Mouse (Mus musculus) left cerebral cortex, postnatal 36 days (tissue): ENCODE measurements around the gene Ifnz. TPM values are rescaled to one million over a fixed set of nuclear protein-coding genes. Genes with fewer than 3 reads are reported as not detected.
"Not testable (repeated sequence)": the region's sequence is repeated elsewhere in the genome, so short reads cannot be mapped to it uniquely, and the experiment has no call there.

Source experiments
- DNase-seq, 2 experiments: peaks; one replicate each; pipeline ENCODE4 v3.0.0; 2021 to 2022; ENCODE audit warnings: low spot score in 2 of 2, mixed read lengths in 1 of 2
- intact Hi-C: fragments of 180-260 bp; cut with DNase I; formaldehyde crosslinking; loops from one replicate; pipeline ENCODE4 v1.15.1; 2025
- total RNA-seq, 2 experiments: library from RNA; stranded (reverse); gene quantifications; 2 replicates each; pipeline ENCODE4 v1.2.3; 2021

Gene Ifnz
- total RNA-seq, 2 experiments from 2014 or later: not detected

DNA sequence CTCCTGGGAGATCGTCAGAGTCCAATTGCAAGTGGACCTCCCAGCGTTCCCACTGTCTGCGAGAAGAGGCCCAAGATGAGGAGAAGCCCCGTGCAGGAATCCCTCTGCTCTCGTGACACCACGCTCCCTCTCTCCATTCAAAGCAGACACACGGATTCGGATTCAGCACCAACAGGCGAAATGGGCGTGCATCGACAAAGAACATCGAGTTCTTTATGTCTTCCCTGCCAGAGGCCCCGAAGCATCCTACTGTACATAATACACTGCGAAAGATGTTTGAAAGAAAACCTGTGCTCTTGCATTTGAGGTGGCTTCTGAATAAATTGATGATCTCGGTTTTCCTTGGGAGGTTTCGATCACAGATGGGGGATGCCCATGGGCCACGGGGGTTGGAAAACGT, 1.6 kb upstream of the Ifnz start:
- DNase-seq, intact Hi-C loops: not testable (repeated sequence)

DNA sequence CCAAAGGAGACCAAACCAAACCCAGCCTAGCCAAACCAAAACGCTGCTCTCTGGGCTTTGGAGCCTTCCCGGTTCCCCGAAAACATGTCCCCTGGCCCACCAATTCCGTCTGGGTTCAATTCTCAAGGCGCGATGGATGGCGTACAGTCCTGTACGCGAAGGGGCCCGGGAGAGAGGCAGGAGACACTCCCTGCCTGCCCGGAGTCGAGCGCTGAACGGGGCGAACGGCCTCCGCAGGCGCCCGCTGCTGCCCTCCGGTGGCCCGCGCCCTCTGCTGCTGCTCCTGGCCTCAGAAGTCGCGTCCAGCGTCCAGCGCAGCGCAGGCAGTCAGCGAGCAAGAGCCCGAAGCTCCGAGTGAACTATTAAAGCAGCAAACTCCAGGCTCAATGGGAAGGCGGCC, 404 bp downstream of the Ifnz start:
- intact Hi-C loops, DNase-seq: not testable (repeated sequence)

DNA sequence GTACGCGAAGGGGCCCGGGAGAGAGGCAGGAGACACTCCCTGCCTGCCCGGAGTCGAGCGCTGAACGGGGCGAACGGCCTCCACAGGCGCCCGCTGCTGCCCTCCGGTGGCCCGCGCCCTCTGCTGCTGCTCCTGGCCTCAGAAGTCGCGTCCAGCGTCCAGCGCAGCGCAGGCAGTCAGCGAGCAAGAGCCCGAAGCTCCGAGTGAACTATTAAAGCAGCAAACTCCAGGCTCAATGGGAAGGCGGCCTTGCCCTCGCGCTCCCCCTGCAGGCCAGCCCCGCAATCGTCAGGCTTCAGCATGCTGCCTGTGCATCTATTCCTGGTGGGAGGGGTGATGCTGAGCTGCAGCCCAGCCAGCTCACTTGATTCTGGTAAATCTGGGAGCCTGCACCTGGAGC, 3.5 kb downstream of the Ifnz start, which contains the start of gene Gm13276:
TSS of gene Gm13276 (plus strand) at position 301 of the 400 bp plus-strand sequence.
- DNase-seq, intact Hi-C loops: not testable (repeated sequence)

DNA sequence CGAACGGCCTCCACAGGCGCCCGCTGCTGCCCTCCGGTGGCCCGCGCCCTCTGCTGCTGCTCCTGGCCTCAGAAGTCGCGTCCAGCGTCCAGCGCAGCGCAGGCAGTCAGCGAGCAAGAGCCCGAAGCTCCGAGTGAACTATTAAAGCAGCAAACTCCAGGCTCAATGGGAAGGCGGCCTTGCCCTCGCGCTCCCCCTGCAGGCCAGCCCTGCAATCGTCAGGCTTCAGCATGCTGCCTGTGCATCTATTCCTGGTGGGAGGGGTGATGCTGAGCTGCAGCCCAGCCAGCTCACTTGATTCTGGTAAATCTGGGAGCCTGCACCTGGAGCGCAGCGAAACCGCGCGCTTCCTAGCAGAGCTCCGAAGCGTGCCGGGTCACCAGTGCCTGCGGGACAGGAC, 6.5 kb downstream of the Ifnz start, which contains the start of gene Gm13277:
TSS of gene Gm13277 (plus strand) at position 231 of the 400 bp plus-strand sequence.
- intact Hi-C loops: not testable (repeated sequence)

DNA sequence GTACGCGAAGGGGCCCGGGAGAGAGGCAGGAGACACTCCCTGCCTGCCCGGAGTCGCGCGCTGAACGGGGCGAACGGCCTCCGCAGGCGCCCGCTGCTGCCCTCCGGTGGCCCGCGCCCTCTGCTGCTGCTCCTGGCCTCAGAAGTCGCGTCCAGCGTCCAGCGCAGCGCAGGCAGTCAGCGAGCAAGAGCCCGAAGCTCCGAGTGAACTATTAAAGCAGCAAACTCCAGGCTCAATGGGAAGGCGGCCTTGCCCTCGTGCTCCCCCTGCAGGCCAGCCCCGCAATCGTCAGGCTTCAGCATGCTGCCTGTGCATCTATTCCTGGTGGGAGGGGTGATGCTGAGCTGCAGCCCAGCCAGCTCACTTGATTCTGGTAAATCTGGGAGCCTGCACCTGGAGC, 9.3 kb downstream of the Ifnz start, which contains the start of gene Gm13278:
TSS of gene Gm13278 (plus strand) at position 301 of the 400 bp plus-strand sequence.
- DNase-seq, intact Hi-C loops: not testable (repeated sequence)

More for the DNA sequence above, 6.5 kb downstream of the Ifnz start, which contains the start of gene Gm13277:
- DNase-seq: peak; percentile 40 to 53

DNA sequence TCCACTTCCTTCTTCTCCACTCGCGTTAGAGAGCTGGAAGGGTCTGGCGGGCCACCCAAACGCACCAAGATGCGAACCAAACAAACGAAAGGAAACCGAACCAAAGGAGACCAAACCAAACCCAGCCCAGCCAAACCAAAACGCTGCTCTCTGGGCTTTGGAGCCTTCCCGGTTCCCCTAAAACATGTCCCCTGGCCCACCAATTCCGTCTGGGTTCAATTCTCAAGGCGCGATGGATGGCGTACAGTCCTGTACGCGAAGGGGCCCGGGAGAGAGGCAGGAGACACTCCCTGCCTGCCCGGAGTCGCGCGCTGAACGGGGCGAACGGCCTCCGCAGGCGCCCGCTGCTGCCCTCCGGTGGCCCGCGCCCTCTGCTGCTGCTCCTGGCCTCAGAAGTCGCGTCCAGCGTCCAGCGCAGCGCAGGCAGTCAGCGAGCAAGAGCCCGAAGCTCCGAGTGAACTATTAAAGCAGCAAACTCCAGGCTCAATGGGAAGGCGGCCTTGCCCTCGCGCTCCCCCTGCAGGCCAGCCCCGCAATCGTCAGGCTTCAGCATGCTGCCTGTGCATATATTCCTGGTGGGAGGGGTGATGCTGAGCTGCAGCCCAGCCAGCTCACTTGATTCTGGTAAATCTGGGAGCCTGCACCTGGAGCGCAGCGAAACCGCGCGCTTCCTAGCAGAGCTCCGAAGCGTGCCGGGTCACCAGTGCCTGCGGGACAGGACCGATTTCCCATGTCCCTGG, 12.2 kb downstream of the Ifnz start, which contains the start of gene Gm13275:
TSS of gene Gm13275 (plus strand) at position 552 of the 740 bp plus-strand sequence.
- intact Hi-C loops: not testable (repeated sequence)
- peak; percentile 57 to 59 for DNase-seq

DNA sequence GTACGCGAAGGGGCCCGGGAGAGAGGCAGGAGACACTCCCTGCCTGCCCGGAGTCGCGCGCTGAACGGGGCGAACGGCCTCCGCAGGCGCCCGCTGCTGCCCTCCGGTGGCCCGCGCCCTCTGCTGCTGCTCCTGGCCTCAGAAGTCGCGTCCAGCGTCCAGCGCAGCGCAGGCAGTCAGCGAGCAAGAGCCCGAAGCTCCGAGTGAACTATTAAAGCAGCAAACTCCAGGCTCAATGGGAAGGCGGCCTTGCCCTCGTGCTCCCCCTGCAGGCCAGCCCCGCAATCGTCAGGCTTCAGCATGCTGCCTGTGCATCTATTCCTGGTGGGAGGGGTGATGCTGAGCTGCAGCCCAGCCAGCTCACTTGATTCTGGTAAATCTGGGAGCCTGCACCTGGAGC, 15.2 kb downstream of the Ifnz start, which contains the start of gene Gm13279:
TSS of gene Gm13279 (plus strand) at position 301 of the 400 bp plus-strand sequence.
- intact Hi-C loops: not testable (repeated sequence)

DNA sequence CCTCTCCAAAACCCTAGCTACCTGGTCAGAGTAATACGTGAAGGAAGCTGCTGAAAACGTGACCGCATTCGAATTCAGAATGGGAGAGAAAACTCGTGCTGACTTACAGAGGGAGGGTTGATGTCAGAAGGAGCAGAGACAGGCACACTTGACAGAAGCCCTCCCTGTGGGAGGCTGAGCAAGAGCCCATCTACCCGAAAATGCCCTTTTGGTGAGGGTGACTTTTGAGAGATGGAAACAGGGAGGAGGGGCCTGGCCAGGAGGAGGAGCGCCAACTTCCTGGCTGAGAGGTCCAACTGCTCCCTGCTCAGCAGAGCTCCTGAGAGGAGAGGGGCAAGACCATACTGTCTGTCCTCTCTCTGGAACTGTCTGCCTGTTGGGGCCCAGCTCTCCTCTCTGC, 17.4 kb downstream of the Ifnz start, which contains the start of gene Gm13285:
TSS of gene Gm13285 (plus strand) at position 301 of the 400 bp plus-strand sequence.
- DNase-seq, intact Hi-C loops: not testable (repeated sequence)

More for the DNA sequence above, 15.2 kb downstream of the Ifnz start, which contains the start of gene Gm13279:
- not testable (repeated sequence) for DNase-seq

DNA sequence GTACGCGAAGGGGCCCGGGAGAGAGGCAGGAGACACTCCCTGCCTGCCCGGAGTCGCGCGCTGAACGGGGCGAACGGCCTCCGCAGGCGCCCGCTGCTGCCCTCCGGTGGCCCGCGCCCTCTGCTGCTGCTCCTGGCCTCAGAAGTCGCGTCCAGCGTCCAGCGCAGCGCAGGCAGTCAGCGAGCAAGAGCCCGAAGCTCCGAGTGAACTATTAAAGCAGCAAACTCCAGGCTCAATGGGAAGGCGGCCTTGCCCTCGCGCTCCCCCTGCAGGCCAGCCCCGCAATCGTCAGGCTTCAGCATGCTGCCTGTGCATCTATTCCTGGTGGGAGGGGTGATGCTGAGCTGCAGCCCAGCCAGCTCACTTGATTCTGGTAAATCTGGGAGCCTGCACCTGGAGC, 21.0 kb downstream of the Ifnz start, which contains the start of gene Gm13287:
TSS of gene Gm13287 (plus strand) at position 301 of the 400 bp plus-strand sequence.
- DNase-seq, intact Hi-C loops: not testable (repeated sequence)

DNA sequence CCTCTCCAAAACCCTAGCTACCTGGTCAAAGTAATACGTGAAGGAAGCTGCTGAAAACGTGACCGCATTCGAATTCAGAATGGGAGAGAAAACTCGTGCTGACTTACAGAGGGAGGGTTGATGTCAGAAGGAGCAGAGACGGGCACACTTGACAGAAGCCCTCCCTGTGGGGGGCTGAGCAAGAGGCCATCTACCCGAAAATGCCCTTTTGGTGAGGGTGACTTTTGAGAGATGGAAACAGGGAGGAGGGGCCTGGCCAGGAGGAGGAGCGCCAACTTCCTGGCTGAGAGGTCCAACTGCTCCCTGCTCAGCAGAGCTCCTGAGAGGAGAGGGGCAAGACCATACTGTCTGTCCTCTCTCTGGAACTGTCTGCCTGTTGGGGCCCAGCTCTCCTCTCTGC, 23.3 kb downstream of the Ifnz start, which contains the start of gene Gm13288:
TSS of gene Gm13288 (plus strand) at position 301 of the 400 bp plus-strand sequence.
- DNase-seq, intact Hi-C loops: not testable (repeated sequence)

DNA sequence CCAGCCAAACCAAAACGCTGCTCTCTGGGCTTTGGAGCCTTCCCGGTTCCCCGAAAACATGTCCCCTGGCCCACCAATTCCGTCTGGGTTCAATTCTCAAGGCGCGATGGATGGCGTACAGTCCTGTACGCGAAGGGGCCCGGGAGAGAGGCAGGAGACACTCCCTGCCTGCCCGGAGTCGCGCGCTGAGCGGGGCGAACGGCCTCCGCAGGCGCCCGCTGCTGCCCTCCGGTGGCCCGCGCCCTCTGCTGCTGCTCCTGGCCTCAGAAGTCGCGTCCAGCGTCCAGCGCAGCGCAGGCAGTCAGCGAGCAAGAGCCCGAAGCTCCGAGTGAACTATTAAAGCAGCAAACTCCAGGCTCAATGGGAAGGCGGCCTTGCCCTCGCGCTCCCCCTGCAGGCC, 23.8 kb downstream of the Ifnz start:
- intact Hi-C loops: not testable (repeated sequence)

DNA sequence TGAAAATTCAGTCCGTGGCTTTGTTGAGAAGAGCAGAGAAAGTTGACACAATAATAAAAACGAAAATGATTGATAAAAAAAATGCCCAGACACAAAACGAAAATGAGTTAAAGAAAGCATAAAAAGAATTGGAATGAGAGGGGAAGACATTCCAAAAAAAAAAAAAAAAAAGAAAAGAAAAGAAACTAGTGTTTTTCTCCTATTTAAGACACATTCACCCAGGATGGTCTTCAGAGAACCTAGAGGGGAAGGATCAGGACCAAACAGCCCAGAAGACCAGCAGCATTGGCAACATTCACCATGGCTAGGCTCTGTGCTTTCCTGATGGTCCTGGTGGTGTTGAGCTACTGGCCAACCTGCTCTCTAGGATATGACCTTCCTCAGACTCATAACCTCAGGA, 34.0 kb downstream of the Ifnz start, which contains the start of gene Ifna7:
TSS of gene Ifna7 (plus strand) at position 301 of the 400 bp plus-strand sequence.
- intact Hi-C loops: no loop called here
- DNase-seq: no peak

More for the DNA sequence above, 23.8 kb downstream of the Ifnz start:
- not testable (repeated sequence) for DNase-seq

DNA sequence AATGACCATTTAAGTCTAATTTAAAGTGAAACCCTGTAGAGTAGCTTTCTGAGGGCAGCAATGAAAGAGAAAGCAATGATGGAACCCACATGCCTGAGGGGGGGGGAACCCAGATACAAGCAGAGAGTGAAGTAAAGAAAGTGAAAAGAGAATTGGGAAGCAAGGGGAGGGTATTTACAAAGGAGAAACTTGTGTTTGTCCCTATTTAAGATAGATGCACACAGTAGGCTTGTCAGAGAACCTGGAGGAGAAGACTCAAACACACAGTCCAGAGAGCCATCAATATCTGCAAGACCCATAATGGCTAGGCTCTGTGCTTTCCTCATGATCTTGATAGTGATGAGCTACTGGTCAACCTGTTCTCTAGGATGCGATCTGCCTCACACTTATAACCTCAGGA, 37.7 kb downstream of the Ifnz start, which contains the start of gene Ifna11:
TSS of gene Ifna11 (plus strand) at position 301 of the 400 bp plus-strand sequence.
- intact Hi-C loops: no loop called here
- no peak for DNase-seq

DNA sequence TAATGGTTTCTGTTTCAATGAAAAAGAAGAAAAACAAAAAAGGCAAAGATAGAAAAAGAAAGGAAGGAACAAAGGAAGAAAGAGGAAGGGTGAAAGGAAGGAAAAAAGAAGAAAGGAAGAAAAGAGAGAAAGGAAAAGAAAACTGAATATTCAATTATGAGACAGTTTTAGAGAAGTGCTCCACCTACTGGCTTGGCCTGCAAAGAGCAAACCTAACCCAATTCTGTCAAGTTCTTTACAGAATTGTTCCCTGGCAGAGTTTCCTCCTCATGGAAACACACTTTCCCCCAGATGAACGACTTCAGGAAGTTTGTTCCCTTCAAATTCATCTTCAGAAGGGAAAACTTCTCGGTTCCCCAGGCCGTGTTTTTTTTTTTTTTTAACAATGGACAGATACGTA, 41.1 kb downstream of the Ifnz start:
- DNase-seq: no peak
- intact Hi-C loops: no loop called here

DNA sequence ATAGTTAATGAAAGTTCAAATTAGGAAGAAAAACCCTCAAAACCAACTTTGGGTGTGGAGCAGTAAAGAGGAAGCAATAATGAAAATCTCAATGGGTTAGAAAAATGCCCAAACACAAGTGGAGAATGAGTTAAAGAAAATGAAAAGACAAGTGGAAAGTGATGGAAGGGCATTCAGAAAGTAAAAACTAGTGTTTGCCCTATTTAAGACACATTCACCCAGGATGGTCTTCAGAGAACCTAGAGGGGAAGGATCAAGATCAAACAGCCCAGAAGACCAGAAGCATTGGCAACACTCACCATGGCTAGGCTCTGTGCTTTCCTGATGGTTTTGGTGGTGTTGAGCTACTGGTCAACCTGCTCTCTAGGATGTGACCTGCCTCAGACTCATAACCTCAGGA, 45.2 kb downstream of the Ifnz start, which contains the start of gene Ifna6:
TSS of gene Ifna6 (plus strand) at position 301 of the 400 bp plus-strand sequence.
- intact Hi-C loops, DNase-seq: not testable (repeated sequence)

DNA sequence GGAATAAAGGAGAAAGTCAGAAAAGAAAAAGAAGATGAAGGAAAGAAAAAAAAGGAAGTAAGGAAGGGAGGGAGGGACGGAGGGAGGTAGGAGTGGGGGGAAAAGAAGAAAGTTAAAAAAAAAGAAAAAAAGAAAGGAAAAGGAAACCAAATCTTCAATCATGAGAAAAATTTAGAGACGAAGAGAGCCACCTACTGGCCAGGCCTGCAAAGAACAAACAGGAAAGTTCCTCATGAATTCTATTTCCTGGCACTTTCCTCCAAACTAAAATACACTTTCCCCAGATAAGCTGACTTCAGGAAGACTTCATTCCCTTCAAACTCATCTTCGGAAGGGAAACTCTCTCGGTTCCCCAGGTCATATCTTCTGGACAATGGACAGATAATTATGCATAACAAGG, 48.6 kb downstream of the Ifnz start:
- no peak for DNase-seq
- intact Hi-C loops: no loop called here
